In genomic region chr12:8364321-8364838, GRCm38 (mm10) we compare ENCODE assay signal across 8 mouse cellular contexts. TPM values are rescaled to one million over a fixed set of nuclear protein-coding genes. Genes with fewer than 3 reads are reported as not detected.
A peak's percentile ranks its signal among the peaks of the same experiment; 100 is the strongest.
DNase-seq lines count a peak whose midpoint lies in the region; ATAC-seq and TF ChIP-seq lines count a peak whose summit lies in the region.

No protein-coding gene starts in this region.

- DNase-seq in kidney, adult 2 months, result peak; percentile 43
- no peak for DNase-seq in kidney, postnatal 4 days
- DNase-seq in embryonic facial prominence, embryonic 14.5 days (ENCODE audit: low spot score), result no peak
- peak; percentile 35 for DNase-seq in hindbrain, postnatal 0 days (ENCODE audit: low spot score)
- DNase-seq in yolk sac, embryonic 10.5 days (ENCODE audit: low spot score), result no peak
- no peak for DNase-seq in adrenal gland, adult 8-10 months
- no peak for DNase-seq in adipocyte (ENCODE audit: low spot score)

- no peak for TF ChIP-seq CTCF in kidney, adult 2 months (conservative IDR thresholded peaks at IDR 0.05; ENCODE audit: insufficient read depth, insufficient read length, low read depth, low read length)
- no peak for TF ChIP-seq CTCF in hindbrain, postnatal 0 days (IDR thresholded peaks at IDR 0.05; ENCODE audit: low read depth)

- no peak overlapping the region for H3K4me2 ChIP-seq in embryonic facial prominence, embryonic 14.5 days (ENCODE audit: low read depth, low read length)
- H3K4me2 ChIP-seq in hindbrain, postnatal 0 days (ENCODE audit: low read depth, low read length), result no peak overlapping the region
- H3K4me2 ChIP-seq in neural tube, embryonic 12.5 days (replicated peaks), result no peak overlapping the region

- H3K4me1 ChIP-seq in kidney, adult 2 months (ENCODE audit: control insufficient read depth, insufficient read depth, low read length), result no peaks in the 10 kb centered on the region
- no peaks in the 10 kb centered on the region for H3K4me1 ChIP-seq in embryonic facial prominence, embryonic 14.5 days (ENCODE audit: control insufficient read depth, insufficient read depth, low read length)
- H3K4me1 ChIP-seq in hindbrain, postnatal 0 days (ENCODE audit: insufficient read depth, low read length), result no peaks in the 10 kb centered on the region; the same call in 1 of the 2 replicates
- H3K4me1 ChIP-seq in neural tube, embryonic 12.5 days, result peaks cover 17% of the 10 kb centered on the region

- H3K27ac ChIP-seq in kidney, adult 2 months (ENCODE audit: insufficient read depth, low read depth, low read length), result no peak overlapping the region
- H3K27ac ChIP-seq in embryonic facial prominence, embryonic 14.5 days (replicated peaks; ENCODE audit: low read depth, low read length), result no peak overlapping the region
- no peak overlapping the region for H3K27ac ChIP-seq in hindbrain, postnatal 0 days
- H3K27ac ChIP-seq in neural tube, embryonic 12.5 days, result no peak overlapping the region; the same call in 1 of the 2 replicates

- no peak overlapping the region for H3K9ac ChIP-seq in embryonic facial prominence, embryonic 14.5 days (ENCODE audit: low read depth, low read length)
- H3K9ac ChIP-seq in hindbrain, postnatal 0 days (replicated peaks; ENCODE audit: low read length), result no peak overlapping the region
- no peak overlapping the region for H3K9ac ChIP-seq in neural tube, embryonic 12.5 days

- H3K36me3 ChIP-seq in kidney, adult 2 months (ENCODE audit: control insufficient read depth, insufficient read depth, low read length), result no peaks in the 10 kb centered on the region
- H3K36me3 ChIP-seq in embryonic facial prominence, embryonic 14.5 days (ENCODE audit: control insufficient read depth, insufficient read depth, low read length), result no peaks in the 10 kb centered on the region
- H3K36me3 ChIP-seq in hindbrain, postnatal 0 days (ENCODE audit: insufficient read depth, low read length), result no peaks in the 10 kb centered on the region
- no peaks in the 10 kb centered on the region for H3K36me3 ChIP-seq in neural tube, embryonic 12.5 days

- whole genome bisulfite sequencing in kidney, adult 2 months, result 61% methylated on average over 6 of the region's 6 CpGs
- 29% methylated on average over 6 of the region's 6 CpGs for WGBS in embryonic facial prominence, embryonic 14.5 days
- 19% methylated on average over 6 of the region's 6 CpGs for WGBS in hindbrain, postnatal 0 days
- WGBS in neural tube, embryonic 12.5 days, result 4% methylated on average over 6 of the region's 6 CpGs

- peak; percentile 75 for ATAC-seq in embryonic facial prominence, embryonic 14.5 days (ENCODE audit: low read depth)
- peak; percentile 85 for ATAC-seq in hindbrain, postnatal 0 days
- peak; percentile 81 for ATAC-seq in neural tube, embryonic 12.5 days (ENCODE audit: low FRiP score, low read depth)

- H3K9me3 ChIP-seq in embryonic facial prominence, embryonic 14.5 days (ENCODE audit: control insufficient read depth, low read length), result no peaks in the 10 kb centered on the region
- no peaks in the 10 kb centered on the region for H3K9me3 ChIP-seq in hindbrain, postnatal 0 days (ENCODE audit: low read length)
- no peaks in the 10 kb centered on the region for H3K9me3 ChIP-seq in neural tube, embryonic 12.5 days

- TF ChIP-seq POLR2A in kidney, adult 2 months (IDR thresholded peaks at IDR 0.05; ENCODE audit: low read depth, low read length), result no peak

- no peaks in the 10 kb centered on the region for H3K27me3 ChIP-seq in kidney, adult 2 months (replicated peaks; ENCODE audit: control insufficient read depth, insufficient read depth, low read length)
- no peaks in the 10 kb centered on the region for H3K27me3 ChIP-seq in embryonic facial prominence, embryonic 14.5 days (replicated peaks; ENCODE audit: control insufficient read depth, insufficient read depth, low read length)
- no peaks in the 10 kb centered on the region for H3K27me3 ChIP-seq in hindbrain, postnatal 0 days (ENCODE audit: insufficient read depth, low read length)
- H3K27me3 ChIP-seq in neural tube, embryonic 12.5 days (replicated peaks), result no peaks in the 10 kb centered on the region

- H3K4me3 ChIP-seq in kidney, adult 2 months (ENCODE audit: insufficient read depth, low read depth, low read length), result no peak overlapping the region
- H3K4me3 ChIP-seq in embryonic facial prominence, embryonic 14.5 days (ENCODE audit: low read depth, low read length), result no peak overlapping the region
- no peak overlapping the region for H3K4me3 ChIP-seq in hindbrain, postnatal 0 days (ENCODE audit: low read length)
- H3K4me3 ChIP-seq in neural tube, embryonic 12.5 days, result no peak overlapping the region

RNA-seq across cellular contexts. Expression of gene Hs1bp3, which starts 51.1 kb away (rescaled TPM):
- 25.3 and 27.7 TPM in 2 replicates for polyA plus RNA-seq in kidney, adult 2 months (2012; rRNA removed)
- 10.4 and 12.4 TPM in 2 replicates for polyA plus RNA-seq in embryonic facial prominence, embryonic 14.5 days (2014; fragmentation: Nextera tagmentation; extraction: Ambion mirVana)
- 3.8 and 6.3 TPM in 2 replicates for total RNA-seq in hindbrain, postnatal 0 days (2014; rRNA removed)
- polyA plus RNA-seq in hindbrain, postnatal 0 days (2015; fragmentation: Nextera tagmentation; extraction: Ambion mirVana), result 5.5 and 6.5 TPM in 2 replicates
- polyA plus RNA-seq in neural tube, embryonic 12.5 days (2016; fragmentation: Nextera tagmentation; extraction: Ambion mirVana), result 10.9 and 11.6 TPM in 2 replicates
- total RNA-seq in adrenal gland, adult 8-10 months (2022), result 10 to 100 TPM; 18.4 to 33.8 (median 20.6) TPM

Comparison
In these comparisons a context has a peak if more than half of its experiments do, and no peak if none do; other contexts are left out.
1. DNase-seq: peak in kidney, adult 2 months (single experiment) and hindbrain, postnatal 0 days (single experiment); none in kidney, postnatal 4 days (0 of 2), embryonic facial prominence, embryonic 14.5 days (single experiment), yolk sac, embryonic 10.5 days (single experiment), adrenal gland, adult 8-10 months (single experiment) and adipocyte (single experiment).
2. Peak in every context shown above with its lines, with median percentiles within 50 percentile points of each other: ATAC-seq.